Mouse (Mus musculus) CD4-positive naive resting alpha-beta T cell, adult 76 days (primary cell): Measurements from ENCODE around the gene G6pc2. TPM values are rescaled to one million over a fixed set of nuclear protein-coding genes. Genes with fewer than 3 reads are reported as not detected.

Experiments used
- total RNA-seq: library from RNA; stranded (reverse); gene quantifications from one replicate; pipeline ENCODE4 v1.2.4, GENCODE M21; 2023

Gene G6pc2
- total RNA-seq = not detected

DNA sequence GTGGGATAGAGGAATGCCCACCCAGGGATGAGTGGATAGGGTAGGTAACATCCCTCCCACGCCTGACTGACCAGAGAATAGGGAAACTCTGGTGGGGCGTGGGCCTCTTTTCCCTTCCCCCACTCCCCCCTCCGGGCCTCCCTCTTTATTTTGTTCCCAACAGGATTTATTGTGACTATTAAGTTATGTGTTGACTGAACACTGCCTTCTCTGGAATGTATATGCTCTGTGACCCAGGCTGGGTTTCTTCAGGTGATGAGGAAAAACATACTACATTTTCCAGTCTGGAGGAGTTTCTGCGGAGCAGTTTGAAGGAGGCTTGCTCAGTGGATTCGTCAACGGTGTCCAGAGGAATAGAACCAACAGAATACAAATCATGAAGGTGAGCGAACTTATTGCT is at the start of gene G6pc2:
TSS of gene G6pc2 (plus strand) at position 301 of the 400 bp plus-strand sequence.

GRCm38 (mm10) chr2:69205791-69206351 is 5.0 kb upstream of the G6pc2 start, which contains the start of gene Spc25:
Gene Spc25, minus strand, starts transcription at chr2:69206194.

Other genes with a start within 250 kb of the G6pc2 start
- gene Nostrin, start 75.3 kb upstream of the G6pc2 start, total RNA-seq = not detected
- gene Spc25, start 4.9 kb upstream of the G6pc2 start, total RNA-seq = 2.2 TPM
- not detected for gene Abcb11, start 131.5 kb downstream of the G6pc2 start, total RNA-seq
- gene Dhrs9, start 169.4 kb downstream of the G6pc2 start, total RNA-seq = not detected